Mouse (Mus musculus) duodenum, adult 2 months (tissue): ENCODE data around the gene Farp1. TPM values are rescaled to one million over a fixed set of nuclear protein-coding genes. Genes with fewer than 3 reads are reported as not detected.

Source experiments
- polyA plus RNA-seq: library from polyadenylated mRNA; depleted of rRNA; stranded (reverse); fragments of >200 nt; gene quantifications from 2 replicates; pipeline ENCODE4 v1.2.3, GENCODE M21; 2012; ENCODE audit warnings: low replicate concordance; rRNA removed

Gene Farp1
- polyA plus RNA-seq: 7.9 and 9.7 TPM in 2 replicates

DNA sequence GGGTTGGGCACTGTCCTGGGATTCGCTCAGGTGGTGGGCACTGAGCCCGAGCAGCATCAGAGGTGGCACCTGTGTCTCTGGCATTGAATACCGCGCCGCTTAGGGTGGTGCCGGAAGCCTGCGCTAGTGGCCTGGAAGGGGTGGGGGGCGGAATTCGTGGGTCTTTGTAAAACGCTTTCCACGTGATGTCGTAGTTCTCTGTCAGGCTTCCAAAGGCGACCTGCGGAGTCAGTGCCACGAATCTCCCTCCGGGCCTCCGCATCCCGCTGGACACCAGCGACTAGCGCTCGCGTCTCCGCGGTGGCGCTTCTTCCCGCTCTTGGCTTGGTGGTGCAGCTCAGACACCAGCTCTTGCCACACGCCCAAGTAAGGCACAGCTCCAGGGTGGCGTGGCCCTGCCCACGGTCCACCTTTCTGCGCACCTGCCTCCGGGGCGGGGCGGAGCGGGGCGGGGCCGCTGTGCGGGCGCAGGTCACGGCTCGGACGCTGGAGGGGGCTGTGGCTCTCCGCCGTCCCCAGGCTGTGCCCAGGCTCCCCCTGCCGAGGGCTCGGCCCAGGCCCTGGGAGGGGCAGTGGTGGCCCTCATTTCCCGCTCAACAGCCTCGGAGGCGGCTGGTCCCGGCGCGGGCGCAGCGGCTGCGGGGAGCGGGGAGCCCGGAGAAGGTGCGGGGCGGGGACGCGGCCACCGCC is at the start of gene Farp1:
Farp1 (plus strand) TSS at position 228 of the 690 bp plus-strand sequence.

Other genes with a start within 250 kb of the Farp1 start
- 2.7 and 4.0 TPM in 2 replicates for gene Ipo5, start 124.0 kb upstream of the Farp1 start, polyA plus RNA-seq